Mouse (Mus musculus) stomach, embryonic 15.5 days (tissue): Measurements from ENCODE around the gene Gm42791. TPM values are rescaled to one million over a fixed set of nuclear protein-coding genes. Genes with fewer than 3 reads are reported as not detected.

Source experiments
- ATAC-seq: fragments of 200-750 bp; cut with Nextera tagmentation; 2 replicates; pipeline ENCODE4 v1.8.0; 2017; ENCODE audit warnings: low read depth, moderate number of reproducible peaks, moderate TSS enrichment; ENCODE audit not compliant: insufficient read depth, low FRiP score
- H3K27ac ChIP-seq: fragments of 300-500 bp; sonication (generic); 2 replicates; pipeline ENCODE4 v1.5.1; 2015; ENCODE audit warnings: mild to moderate bottlenecking, inconsistent platforms
- H3K27me3 ChIP-seq: fragments of 300-500 bp; sonication (generic); replicated peaks from 2 replicates; pipeline ENCODE4 v1.6.1; 2015; ENCODE audit warnings: inconsistent platforms
- H3K36me3 ChIP-seq: fragments of 300-500 bp; sonication (generic); 2 replicates; pipeline ENCODE4 v1.6.1; 2015; ENCODE audit warnings: inconsistent platforms
- H3K4me1 ChIP-seq: fragments of 300-500 bp; sonication (generic); 2 replicates; pipeline ENCODE4 v1.6.1; 2015; ENCODE audit warnings: inconsistent platforms
- H3K4me2 ChIP-seq: fragments of 300-500 bp; sonication (generic); 2 replicates; pipeline ENCODE4 v1.6.1; 2015; ENCODE audit warnings: mild to moderate bottlenecking, inconsistent platforms
- H3K4me3 ChIP-seq: fragments of 300-500 bp; sonication (generic); replicated peaks from 2 replicates; pipeline ENCODE4 v1.5.1; 2015; ENCODE audit warnings: inconsistent platforms
- H3K9ac ChIP-seq: fragments of 300-500 bp; sonication (generic); 2 replicates; pipeline ENCODE4 v1.6.1; 2015; ENCODE audit warnings: inconsistent platforms
- H3K9me3 ChIP-seq: fragments of 300-500 bp; sonication (generic); 2 replicates; pipeline ENCODE4 v1.6.1; 2016; ENCODE audit warnings: inconsistent platforms
- WGBS: fragments of 180-500 bp; shearing (Covaris S2); methylation state at CpG from one replicate; pipeline ENCODE4 v1.1.7; 2015; 5-methylcytosine and 5-hydroxymethylcytosine counted together
- polyA plus RNA-seq: library from polyadenylated mRNA; unstranded; fragments of >200 nt; fragmentation: Nextera tagmentation; extraction: Ambion mirVana; gene quantifications from 2 replicates; pipeline ENCODE4 v1.2.1, GENCODE M21; 2015

Gene Gm42791
- polyA plus RNA-seq, 1 experiment from 2014 or later: 0.80 TPM

DNA sequence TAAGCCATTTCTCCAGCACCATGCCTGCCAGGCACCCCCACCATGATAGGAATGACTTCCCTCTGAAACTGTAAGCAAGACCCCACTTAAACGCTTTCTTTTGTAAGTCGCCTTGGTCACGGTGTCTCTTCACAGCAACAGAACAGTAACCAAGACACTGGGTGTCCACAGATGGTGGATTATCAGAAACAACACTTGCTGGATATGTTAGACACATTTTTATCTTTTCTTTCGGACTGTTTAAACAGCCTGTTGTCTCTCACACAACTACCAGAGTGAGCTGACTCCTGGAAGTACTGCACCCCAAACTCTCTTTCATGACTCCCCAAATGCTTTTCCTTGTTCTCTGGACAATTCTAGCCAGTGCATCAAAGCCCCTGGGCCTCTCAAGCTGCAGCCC lies 104.7 kb downstream of the Gm42791 start:
- no peaks in the 10 kb centered on the region; the same call in 1 of the 2 replicates for H3K4me1 ChIP-seq
- H3K27me3 ChIP-seq: no peaks in the 10 kb centered on the region
- no peaks in the 10 kb centered on the region for H3K9me3 ChIP-seq
- ATAC-seq: no peak
- H3K36me3 ChIP-seq: peaks cover 22% of the 10 kb centered on the region
- no peak overlapping the region for H3K4me3 ChIP-seq
- H3K9ac ChIP-seq: no peak overlapping the region
- 92% methylated on average over 4 of the region's 4 CpGs for WGBS
- H3K4me2 ChIP-seq: no peak overlapping the region
- H3K27ac ChIP-seq: no peak overlapping the region

DNA sequence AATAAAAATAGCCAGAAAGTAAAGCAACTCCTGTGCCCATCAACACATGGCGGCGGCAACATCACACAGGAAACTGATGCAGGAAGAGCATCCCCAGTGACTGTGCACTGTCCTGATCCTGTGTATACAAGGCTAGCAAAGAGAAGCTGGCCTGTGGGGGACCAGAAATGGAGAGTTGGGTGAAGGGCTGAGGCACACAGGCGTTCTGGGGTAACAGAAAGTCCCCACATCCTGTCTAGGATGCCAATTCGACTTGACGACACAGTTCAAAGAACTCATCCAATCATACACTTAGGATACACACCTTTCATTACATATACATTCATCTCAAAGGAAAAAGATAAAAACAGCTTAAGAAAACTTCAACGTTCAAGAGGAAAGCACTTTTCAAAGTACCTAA lies 106.9 kb downstream of the Gm42791 start:
- ATAC-seq: no peak
- H3K36me3 ChIP-seq: peaks cover 17% of the 10 kb centered on the region
- H3K4me1 ChIP-seq: no peaks in the 10 kb centered on the region; the same call in 1 of the 2 replicates
- 88% methylated on average over 6 of the region's 6 CpGs for WGBS
- no peak overlapping the region for H3K4me3 ChIP-seq
- no peak overlapping the region for H3K27ac ChIP-seq
- H3K9ac ChIP-seq: no peak overlapping the region
- H3K27me3 ChIP-seq: no peaks in the 10 kb centered on the region
- H3K9me3 ChIP-seq: no peaks in the 10 kb centered on the region
- H3K4me2 ChIP-seq: no peak overlapping the region

DNA sequence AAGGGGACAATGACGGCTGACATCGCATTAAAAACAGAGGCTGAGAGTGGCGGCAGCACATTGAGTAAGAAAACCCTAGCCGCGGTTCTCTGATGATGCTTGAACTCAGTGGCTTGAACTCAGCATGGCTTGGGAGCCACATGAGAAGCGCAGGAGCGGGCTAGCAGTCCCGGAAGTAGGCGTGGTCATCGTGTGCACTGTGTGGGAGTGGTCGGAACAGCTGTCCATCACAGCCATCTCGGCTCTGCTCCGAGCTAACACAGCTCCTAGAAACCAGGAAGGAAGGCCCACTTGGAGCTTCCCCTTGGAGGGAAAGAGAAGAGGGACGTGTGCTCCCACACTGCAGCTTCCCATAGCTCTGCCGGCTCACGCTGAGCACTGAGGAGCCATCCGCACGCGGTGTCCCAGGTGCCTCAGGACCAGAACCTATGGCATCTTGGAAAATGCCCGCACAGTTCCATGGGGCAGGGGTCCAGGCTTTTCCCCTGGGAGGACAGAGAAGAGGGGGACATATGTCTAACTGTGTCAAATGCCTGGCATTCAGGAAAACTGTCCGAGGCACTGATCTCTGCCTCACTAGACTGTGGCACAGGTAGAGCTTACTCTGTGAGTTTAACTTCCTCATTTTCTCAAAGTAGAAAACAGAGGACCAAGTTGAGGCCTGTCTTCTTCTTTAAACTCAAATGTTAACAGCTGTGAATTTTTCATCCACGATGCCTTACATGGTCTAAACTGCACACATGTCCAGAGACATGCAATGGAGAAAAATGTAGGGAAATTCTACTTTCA lies 108.9 kb downstream of the Gm42791 start:
- H3K9ac ChIP-seq: no peak overlapping the region
- no peaks in the 10 kb centered on the region for H3K27me3 ChIP-seq
- WGBS: 32% methylated on average over 22 of the region's 22 CpGs
- peak; percentile 93 for ATAC-seq
- peak overlapping the region; percentile 36 for H3K4me2 ChIP-seq
- peaks cover 9% of the 10 kb centered on the region for H3K36me3 ChIP-seq
- peak overlapping the region; percentile 5; the same call in 1 of the 2 replicates for H3K4me3 ChIP-seq
- no peak overlapping the region for H3K27ac ChIP-seq
- no peaks in the 10 kb centered on the region for H3K9me3 ChIP-seq
- H3K4me1 ChIP-seq: no peaks in the 10 kb centered on the region; the same call in 1 of the 2 replicates

DNA sequence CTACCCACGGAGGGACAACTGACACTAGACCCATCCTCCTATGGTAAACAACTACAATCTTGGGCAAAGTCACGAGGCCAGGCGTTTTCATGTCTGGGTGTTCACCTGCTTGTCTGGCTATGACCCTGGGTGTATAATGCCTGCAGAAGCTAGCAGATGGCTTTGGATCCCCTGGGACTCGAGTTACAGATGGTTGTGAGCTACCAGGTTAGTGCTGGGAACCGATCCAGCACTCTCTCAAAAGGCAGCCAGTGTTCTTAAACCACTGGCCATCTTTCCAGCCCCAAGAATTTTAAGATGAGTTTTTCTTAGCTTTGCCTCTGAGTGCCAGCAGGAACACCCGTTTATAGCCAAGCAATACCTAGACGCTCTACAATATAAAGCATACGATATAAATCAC lies 111.3 kb downstream of the Gm42791 start:
- no peak overlapping the region for H3K4me3 ChIP-seq
- 0 out of 2 replicates have a peak, but pooled peaks cover 3% of the 10 kb centered on the region for H3K36me3 ChIP-seq
- 82% methylated on average over 8 of the region's 8 CpGs for WGBS
- H3K9ac ChIP-seq: no peak overlapping the region
- no peaks in the 10 kb centered on the region for H3K27me3 ChIP-seq
- no peaks in the 10 kb centered on the region; the same call in 1 of the 2 replicates for H3K4me1 ChIP-seq
- ATAC-seq: no peak
- H3K4me2 ChIP-seq: no peak overlapping the region
- no peak overlapping the region for H3K27ac ChIP-seq
- no peaks in the 10 kb centered on the region for H3K9me3 ChIP-seq

DNA sequence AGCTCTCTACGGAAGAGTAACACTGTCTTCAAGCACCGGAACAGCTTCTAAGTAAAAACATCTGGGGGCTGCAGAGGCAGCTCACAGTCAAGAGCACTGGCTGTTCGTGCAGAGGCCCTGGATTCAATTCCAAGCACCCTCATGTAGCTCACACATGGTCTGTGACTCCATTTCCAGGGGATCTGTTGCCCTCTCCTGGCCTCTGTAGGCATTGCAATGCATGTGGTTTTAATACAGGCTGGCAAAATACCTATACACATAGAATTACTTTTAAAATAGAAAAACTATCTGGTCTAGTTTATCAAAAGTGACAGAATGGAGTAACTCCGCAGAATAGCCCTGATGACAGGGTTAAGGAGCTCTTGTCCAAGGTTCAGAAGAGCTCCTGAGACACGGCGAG lies 115.7 kb downstream of the Gm42791 start:
- Histone ChIP-seq H3K4me3 (no peak overlapping the region), H3K36me3 (0 out of 2 replicates have a peak, but pooled peaks cover 8% of the 10 kb centered on the region), H3K27ac (no peak overlapping the region), H3K4me1 (no peaks in the 10 kb centered on the region), H3K9me3 (no peaks in the 10 kb centered on the region), H3K4me2 (no peak overlapping the region), H3K27me3 (no peaks in the 10 kb centered on the region), H3K9ac (no peak overlapping the region)
- WGBS: 93% methylated on average over 6 of the region's 6 CpGs
- no peak for ATAC-seq

DNA sequence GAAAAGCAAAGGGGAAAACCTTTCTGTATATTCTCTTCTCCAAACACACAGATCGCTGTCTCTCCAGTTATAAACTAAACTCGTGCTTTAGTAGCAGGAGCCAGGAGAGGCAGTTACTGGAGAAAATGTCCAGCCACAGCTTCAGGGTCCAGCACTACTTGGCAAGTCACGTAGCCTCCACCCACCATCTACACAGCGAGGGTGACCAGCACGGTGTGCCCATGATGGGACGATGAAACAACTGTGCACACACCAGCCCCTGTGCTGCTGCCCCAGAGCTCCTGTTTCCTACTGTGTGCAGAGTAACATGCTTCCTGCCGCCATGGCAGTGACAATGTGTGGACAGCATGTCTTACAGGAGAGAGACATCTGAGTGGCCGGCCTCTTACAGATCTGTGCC lies 121.8 kb downstream of the Gm42791 start:
- 71% methylated on average over 8 of the region's 8 CpGs for WGBS

DNA sequence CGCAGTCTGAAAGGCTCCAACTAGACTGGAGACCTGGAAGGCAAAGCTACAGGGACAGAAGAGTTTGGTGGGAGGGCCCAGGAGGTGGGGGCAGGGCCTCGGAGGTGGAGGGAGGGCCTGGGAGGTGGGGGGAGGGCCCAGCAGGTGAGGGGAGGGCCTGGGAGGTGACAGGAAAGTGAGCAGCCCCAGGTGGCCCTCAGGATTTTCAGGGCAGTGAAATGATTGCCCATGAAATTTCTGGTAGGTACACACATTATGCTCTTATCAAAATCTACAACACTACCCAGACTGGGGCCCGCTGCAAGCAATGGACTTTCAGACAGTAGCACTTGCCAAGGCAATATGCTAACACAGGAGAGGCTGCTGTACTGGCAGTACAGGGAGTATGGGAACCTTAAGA lies 125.4 kb downstream of the Gm42791 start:
- no peaks in the 10 kb centered on the region for H3K27me3 ChIP-seq
- 37% methylated on average over 3 of the region's 3 CpGs for WGBS
- no peak overlapping the region for H3K4me2 ChIP-seq
- ATAC-seq: peak; percentile 79
- no peaks in the 10 kb centered on the region for H3K36me3 ChIP-seq
- no peaks in the 10 kb centered on the region for H3K9me3 ChIP-seq
- no peak overlapping the region for H3K27ac ChIP-seq
- no peak overlapping the region for H3K9ac ChIP-seq
- H3K4me1 ChIP-seq: no peaks in the 10 kb centered on the region
- no peak overlapping the region for H3K4me3 ChIP-seq

More for the DNA sequence above, 121.8 kb downstream of the Gm42791 start:
- Histone ChIP-seq H3K27me3 (no peaks in the 10 kb centered on the region), H3K4me1 (no peaks in the 10 kb centered on the region), H3K4me2 (no peak overlapping the region), H3K4me3 (no peak overlapping the region), H3K9ac (no peak overlapping the region), H3K9me3 (no peaks in the 10 kb centered on the region), H3K27ac (no peak overlapping the region), H3K36me3 (0 out of 2 replicates have a peak, but pooled peaks cover 5% of the 10 kb centered on the region)
- ATAC-seq: no peak

DNA sequence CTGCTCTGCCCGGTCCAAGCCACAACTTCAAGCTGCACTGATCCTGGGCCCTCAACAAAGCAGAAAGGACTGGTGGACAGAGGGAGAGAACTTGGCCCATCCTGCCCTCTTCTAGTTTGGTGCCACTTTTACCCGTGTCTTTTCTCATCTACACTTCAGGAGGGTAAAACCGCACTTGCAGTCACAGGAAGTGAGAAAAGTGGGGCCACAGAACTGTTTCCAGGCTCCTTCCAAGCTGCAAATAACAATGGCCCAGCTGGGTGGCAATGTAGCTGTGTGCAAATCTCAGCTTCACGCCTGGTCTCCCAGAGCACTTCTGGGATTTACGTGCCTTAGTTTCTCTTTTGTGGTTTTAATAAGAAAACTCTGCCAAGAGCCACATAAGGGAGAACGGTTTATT lies 127.2 kb downstream of the Gm42791 start:
- no peak for ATAC-seq
- H3K4me1 ChIP-seq: no peaks in the 10 kb centered on the region
- no peak overlapping the region for H3K4me3 ChIP-seq
- no peak overlapping the region for H3K9ac ChIP-seq
- H3K9me3 ChIP-seq: no peaks in the 10 kb centered on the region
- H3K36me3 ChIP-seq: no peaks in the 10 kb centered on the region
- no peaks in the 10 kb centered on the region for H3K27me3 ChIP-seq
- no peak overlapping the region for H3K27ac ChIP-seq
- H3K4me2 ChIP-seq: no peak overlapping the region
- WGBS: 84% methylated on average over 6 of the region's 6 CpGs

DNA sequence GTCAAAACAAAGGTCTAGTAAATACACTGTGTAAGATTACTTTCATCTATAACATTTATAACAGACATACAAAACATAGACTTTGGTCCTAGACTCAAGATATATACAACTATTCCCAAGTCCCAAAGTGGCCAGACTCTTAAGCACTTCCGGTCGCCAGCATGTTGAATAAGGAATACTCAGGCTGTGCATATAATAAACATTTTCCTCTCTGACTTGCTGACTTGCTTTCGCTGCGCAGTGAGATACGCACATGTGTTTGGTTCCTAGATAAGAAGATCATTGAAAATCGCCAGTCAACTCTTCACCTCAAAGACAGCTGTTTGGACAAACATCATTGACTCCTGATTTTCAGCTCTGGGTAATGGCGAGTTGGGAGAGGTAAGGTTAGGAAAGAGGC lies 127.8 kb downstream of the Gm42791 start:
- ATAC-seq: no peak
- no peak overlapping the region for H3K27ac ChIP-seq
- 46% methylated on average over 7 of the region's 7 CpGs for WGBS

DNA sequence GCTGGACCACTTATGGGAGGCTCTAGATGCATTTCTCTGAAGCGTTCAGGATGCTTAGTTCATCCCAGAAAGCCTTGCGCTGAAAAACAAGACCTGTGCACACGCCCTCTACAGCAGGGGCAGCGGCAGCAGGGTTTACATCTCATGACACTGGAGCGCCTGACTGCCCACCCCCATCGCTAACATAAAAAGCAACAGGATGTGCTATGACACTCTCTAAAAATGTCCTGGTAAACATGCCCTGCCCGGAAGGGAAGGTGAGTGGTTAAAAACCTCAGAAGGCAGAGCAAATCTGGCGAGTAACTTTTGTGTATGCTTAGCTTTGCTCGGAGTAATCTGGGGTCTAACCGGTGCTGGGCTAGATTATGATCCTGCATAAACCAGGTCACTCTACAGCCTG lies 128.4 kb downstream of the Gm42791 start:
- H3K36me3 ChIP-seq: no peaks in the 10 kb centered on the region
- H3K27me3 ChIP-seq: no peaks in the 10 kb centered on the region
- ATAC-seq: no peak
- 48% methylated on average over 10 of the region's 10 CpGs for WGBS
- H3K4me2 ChIP-seq: no peak overlapping the region
- no peak overlapping the region for H3K9ac ChIP-seq
- no peaks in the 10 kb centered on the region for H3K9me3 ChIP-seq
- no peak overlapping the region for H3K27ac ChIP-seq
- no peaks in the 10 kb centered on the region for H3K4me1 ChIP-seq
- H3K4me3 ChIP-seq: no peak overlapping the region

More for the DNA sequence above, 127.8 kb downstream of the Gm42791 start:
- H3K4me1 ChIP-seq: no peaks in the 10 kb centered on the region
- H3K36me3 ChIP-seq: no peaks in the 10 kb centered on the region
- no peak overlapping the region for H3K4me3 ChIP-seq
- H3K4me2 ChIP-seq: no peak overlapping the region
- no peaks in the 10 kb centered on the region for H3K9me3 ChIP-seq
- no peak overlapping the region for H3K9ac ChIP-seq
- no peaks in the 10 kb centered on the region for H3K27me3 ChIP-seq

DNA sequence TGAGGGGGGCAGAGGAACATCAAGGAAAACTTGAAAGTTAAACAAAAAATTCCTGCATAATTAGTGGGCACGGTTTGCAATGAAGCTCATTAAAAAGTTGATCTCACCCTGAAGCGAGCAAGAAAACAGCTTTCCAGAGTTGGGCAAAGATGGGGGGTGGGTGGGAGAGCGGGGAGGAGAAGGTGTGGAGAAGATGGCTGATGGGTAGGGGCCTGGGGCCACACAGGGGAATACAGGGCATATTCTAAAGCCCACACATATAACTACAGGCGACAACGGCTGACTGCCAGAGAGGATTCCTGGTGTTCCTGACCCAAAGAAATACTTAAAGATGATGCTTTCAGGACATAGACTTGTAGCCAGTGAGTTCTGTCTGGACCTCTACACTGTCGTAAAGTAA lies 131.5 kb downstream of the Gm42791 start:
- Histone ChIP-seq H3K4me3 (no peak overlapping the region), H3K27me3 (no peaks in the 10 kb centered on the region), H3K36me3 (no peaks in the 10 kb centered on the region), H3K27ac (no peak overlapping the region), H3K9ac (no peak overlapping the region), H3K4me1 (no peaks in the 10 kb centered on the region), H3K4me2 (no peak overlapping the region), H3K9me3 (no peaks in the 10 kb centered on the region)
- WGBS: 73% methylated on average over 6 of the region's 6 CpGs
- no peak for ATAC-seq

DNA sequence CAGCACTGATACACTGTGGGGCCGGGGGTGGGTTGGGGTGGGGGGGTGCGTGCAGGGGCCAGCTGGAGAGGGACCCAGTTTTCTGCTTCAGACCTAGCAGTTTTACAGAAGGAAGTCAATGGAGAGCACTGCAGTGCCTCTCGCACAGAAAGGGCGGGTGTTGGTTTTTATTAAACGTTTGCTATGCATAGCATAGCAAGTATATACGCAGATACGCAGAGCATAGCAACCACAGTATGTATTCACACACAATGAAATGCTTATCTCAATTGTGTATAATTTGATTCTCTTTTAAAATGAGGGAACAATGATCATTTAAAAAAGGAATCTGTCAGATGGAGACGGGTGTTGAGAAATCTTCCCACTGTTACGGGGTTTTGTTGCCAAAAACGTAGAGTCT lies 132.1 kb downstream of the Gm42791 start:
- H3K4me3 ChIP-seq: no peak overlapping the region
- WGBS: 64% methylated on average over 10 of the region's 10 CpGs
- no peaks in the 10 kb centered on the region for H3K27me3 ChIP-seq
- no peaks in the 10 kb centered on the region for H3K9me3 ChIP-seq
- no peaks in the 10 kb centered on the region for H3K4me1 ChIP-seq
- ATAC-seq: no peak
- no peak overlapping the region for H3K4me2 ChIP-seq
- H3K9ac ChIP-seq: no peak overlapping the region
- no peaks in the 10 kb centered on the region for H3K36me3 ChIP-seq
- H3K27ac ChIP-seq: no peak overlapping the region
